Mouse (Mus musculus): Measurements from ENCODE around the gene Ndufa10. TPM values are rescaled to one million over a fixed set of nuclear protein-coding genes. Genes with fewer than 3 reads are reported as not detected.

Gene Ndufa10
- polyA plus RNA-seq, 1 experiment, result 171 TPM

DNA sequence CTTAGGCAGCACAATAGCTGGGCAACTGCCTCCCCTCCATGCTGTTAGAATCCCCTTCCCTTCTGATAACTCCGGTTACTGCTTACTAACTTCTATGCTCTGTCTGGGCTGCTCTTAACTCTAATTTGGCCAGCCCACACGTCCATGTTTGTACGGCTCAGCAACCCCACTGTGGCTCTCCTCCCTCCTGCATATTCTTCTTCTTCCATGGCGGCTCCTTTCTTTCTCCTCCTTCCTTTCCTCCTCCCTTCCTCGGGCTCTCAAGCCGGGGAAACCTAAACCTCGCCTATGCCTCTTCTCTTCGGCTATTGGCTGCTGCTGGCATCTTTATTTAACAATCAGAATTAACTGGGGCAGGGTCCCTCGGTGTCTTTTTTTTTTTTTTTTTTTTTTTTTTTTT is 40.9 kb downstream of the Ndufa10 start:
- TF ChIP-seq CTCF (IDR thresholded peaks at IDR 0.05; ENCODE audit: borderline replicate concordance, insufficient read depth, low read length) (no peak), POLR2A (IDR thresholded peaks at IDR 0.05; ENCODE audit: low read depth, low read length) (no peak)
- Histone ChIP-seq H3K4me3 (ENCODE audit: insufficient read depth, low read length) (no peak overlapping the region), H3K4me1 (ENCODE audit: control insufficient read depth, insufficient read depth, low read length) (no peaks in the 10 kb centered on the region), H3K27ac (ENCODE audit: insufficient read depth, low read length) (no peak overlapping the region)

GRCm38 (mm10) chr1:92432098-92432497 is 41.6 kb downstream of the Ndufa10 start:
- no peak overlapping the region for H3K27ac ChIP-seq (ENCODE audit: insufficient read depth, low read length)
- no peak overlapping the region for H3K4me3 ChIP-seq (ENCODE audit: insufficient read depth, low read length)
- TF ChIP-seq POLR2A (IDR thresholded peaks at IDR 0.05; ENCODE audit: low read depth, low read length) (no peak), CTCF (IDR thresholded peaks at IDR 0.05; ENCODE audit: borderline replicate concordance, insufficient read depth, low read length) (no peak)

DNA sequence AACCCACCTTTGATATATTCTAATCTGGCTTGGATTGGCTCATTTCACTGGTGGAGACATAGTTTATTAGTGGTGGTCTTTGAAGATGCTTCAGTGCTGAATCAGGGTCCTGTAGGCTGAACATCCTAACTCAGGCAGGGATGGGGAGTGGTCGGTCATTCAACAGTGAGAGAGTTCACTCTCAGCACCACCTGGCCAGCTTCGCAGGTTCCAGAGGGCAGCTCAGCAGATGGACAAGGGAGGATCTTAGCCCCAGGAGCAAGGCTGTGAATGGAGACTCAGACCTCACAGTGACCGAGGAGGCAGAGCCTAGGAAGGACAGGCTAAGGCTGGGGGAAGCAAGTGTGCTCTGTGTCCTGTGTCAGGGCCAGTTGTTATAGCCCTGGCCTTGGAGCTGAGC is 42.2 kb downstream of the Ndufa10 start:
- TF ChIP-seq POLR2A (IDR thresholded peaks at IDR 0.05; ENCODE audit: low read depth, low read length), result no peak
- no peak for TF ChIP-seq CTCF (IDR thresholded peaks at IDR 0.05; ENCODE audit: borderline replicate concordance, insufficient read depth, low read length)
- Histone ChIP-seq H3K27ac (ENCODE audit: insufficient read depth, low read length) (no peak overlapping the region), H3K4me1 (ENCODE audit: control insufficient read depth, insufficient read depth, low read length) (no peaks in the 10 kb centered on the region), H3K4me3 (ENCODE audit: insufficient read depth, low read length) (no peak overlapping the region)

More at GRCm38 (mm10) chr1:92432098-92432497, 41.6 kb downstream of the Ndufa10 start:
- no peaks in the 10 kb centered on the region for H3K4me1 ChIP-seq (ENCODE audit: control insufficient read depth, insufficient read depth, low read length)

DNA sequence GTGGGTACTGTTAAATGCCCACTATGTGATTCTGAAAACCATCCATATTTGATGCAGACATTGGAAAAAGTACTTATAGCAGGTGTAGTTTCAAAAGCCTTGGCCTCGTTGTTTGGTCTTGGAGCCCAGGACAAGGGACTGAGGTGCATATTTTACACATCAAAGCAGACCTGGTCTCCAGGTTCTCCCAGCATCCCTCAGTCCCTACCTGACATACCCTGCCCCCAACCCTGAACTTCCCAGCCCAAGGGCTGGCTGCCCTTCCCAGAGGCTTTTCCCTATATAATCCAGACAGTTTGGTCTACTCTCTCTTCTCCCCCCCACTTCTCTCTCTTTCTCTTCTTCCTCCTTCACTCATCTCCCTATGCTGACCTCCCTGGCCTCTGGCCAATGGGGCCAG is 42.7 kb downstream of the Ndufa10 start:
- Histone ChIP-seq H3K4me1 (ENCODE audit: control insufficient read depth, insufficient read depth, low read length) (no peaks in the 10 kb centered on the region), H3K4me3 (ENCODE audit: insufficient read depth, low read length) (no peak overlapping the region), H3K27ac (ENCODE audit: insufficient read depth, low read length) (no peak overlapping the region)
- TF ChIP-seq POLR2A (IDR thresholded peaks at IDR 0.05; ENCODE audit: low read depth, low read length) (no peak), CTCF (IDR thresholded peaks at IDR 0.05; ENCODE audit: borderline replicate concordance, insufficient read depth, low read length) (no peak)

GRCm38 (mm10) chr1:92424714-92425113 is 48.9 kb downstream of the Ndufa10 start:
- TF ChIP-seq POLR2A (IDR thresholded peaks at IDR 0.05; ENCODE audit: low read depth, low read length), result no peak
- TF ChIP-seq CTCF (IDR thresholded peaks at IDR 0.05; ENCODE audit: borderline replicate concordance, insufficient read depth, low read length), result no peak

DNA sequence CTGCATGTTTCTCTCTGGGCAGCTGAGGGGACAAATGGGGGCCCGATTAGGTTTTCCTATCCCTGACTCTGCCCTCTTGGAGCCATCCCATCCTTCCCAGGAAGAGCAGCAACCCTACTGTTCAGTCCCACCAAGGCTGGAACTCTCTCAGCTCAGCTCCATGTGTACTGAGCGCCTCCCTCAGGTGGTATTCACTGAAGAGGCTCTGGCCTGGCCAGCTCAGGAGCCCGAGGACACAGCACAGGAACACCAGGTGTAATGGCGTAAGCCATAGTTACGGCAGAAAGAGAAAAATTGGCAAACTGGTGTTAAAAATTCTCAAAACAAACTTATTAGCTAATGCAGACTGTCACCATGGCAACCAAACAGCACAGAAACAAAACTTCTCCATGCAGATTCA is 68.5 kb downstream of the Ndufa10 start:
- TF ChIP-seq CTCF (IDR thresholded peaks at IDR 0.05; ENCODE audit: borderline replicate concordance, insufficient read depth, low read length), result no peak
- TF ChIP-seq POLR2A (IDR thresholded peaks at IDR 0.05; ENCODE audit: low read depth, low read length), result no peak
- Histone ChIP-seq H3K4me3 (ENCODE audit: insufficient read depth, low read length) (no peak overlapping the region), H3K27ac (ENCODE audit: insufficient read depth, low read length) (no peak overlapping the region), H3K4me1 (ENCODE audit: control insufficient read depth, insufficient read depth, low read length) (no peaks in the 10 kb centered on the region)

More at GRCm38 (mm10) chr1:92424714-92425113, 48.9 kb downstream of the Ndufa10 start:
- H3K27ac ChIP-seq (ENCODE audit: insufficient read depth, low read length), result no peak overlapping the region
- H3K4me1 ChIP-seq (ENCODE audit: control insufficient read depth, insufficient read depth, low read length), result no peaks in the 10 kb centered on the region
- H3K4me3 ChIP-seq (ENCODE audit: insufficient read depth, low read length), result no peak overlapping the region

DNA sequence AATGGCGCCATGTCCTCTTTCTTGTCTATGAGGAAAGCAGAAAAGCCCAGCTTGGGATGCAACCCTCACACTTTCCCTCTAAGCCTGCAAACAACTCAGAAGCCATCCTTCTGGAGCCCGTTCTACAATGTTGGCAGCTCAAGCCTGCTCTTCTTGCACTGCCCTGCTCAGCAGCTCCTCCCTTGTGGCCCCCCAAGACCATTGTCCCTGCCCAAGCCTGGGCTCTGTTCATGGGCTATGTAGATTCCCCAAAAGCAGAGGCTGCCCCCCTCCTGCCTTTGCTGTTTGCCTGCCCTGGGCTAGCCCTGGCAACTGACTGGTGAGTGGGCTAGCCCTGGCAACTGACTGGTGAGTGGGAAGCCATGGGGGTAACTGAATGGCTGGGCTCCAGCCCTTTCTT is 73.1 kb downstream of the Ndufa10 start:
- Histone ChIP-seq H3K4me3 (ENCODE audit: insufficient read depth, low read length) (no peak overlapping the region), H3K27ac (ENCODE audit: insufficient read depth, low read length) (no peak overlapping the region), H3K4me1 (ENCODE audit: control insufficient read depth, insufficient read depth, low read length) (no peaks in the 10 kb centered on the region)
- no peak for TF ChIP-seq POLR2A (IDR thresholded peaks at IDR 0.05; ENCODE audit: low read depth, low read length)
- TF ChIP-seq CTCF (IDR thresholded peaks at IDR 0.05; ENCODE audit: borderline replicate concordance, insufficient read depth, low read length), result no peak

DNA sequence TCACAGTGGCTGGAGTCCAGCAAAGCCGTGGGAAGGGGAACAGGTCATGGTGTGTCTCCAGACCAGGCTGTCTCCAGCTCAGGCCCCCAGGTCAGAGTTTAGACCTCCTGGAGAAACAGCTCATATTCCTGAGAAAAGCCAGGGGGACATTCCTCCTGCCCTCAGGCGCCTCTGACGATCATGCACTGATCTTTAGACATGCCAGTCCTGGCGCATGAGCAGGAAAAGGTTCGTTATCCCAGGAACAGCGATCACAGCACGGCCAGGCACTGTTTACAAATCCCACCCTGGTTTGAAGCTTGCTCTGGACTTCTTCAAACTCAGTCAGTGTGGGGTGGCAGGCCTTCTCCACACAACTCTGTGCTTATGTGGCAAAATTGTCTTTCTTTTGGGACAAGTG is 75.1 kb downstream of the Ndufa10 start:
- Histone ChIP-seq H3K4me3 (ENCODE audit: insufficient read depth, low read length) (no peak overlapping the region), H3K27ac (ENCODE audit: insufficient read depth, low read length) (no peak overlapping the region), H3K4me1 (ENCODE audit: control insufficient read depth, insufficient read depth, low read length) (no peaks in the 10 kb centered on the region)
- TF ChIP-seq POLR2A (IDR thresholded peaks at IDR 0.05; ENCODE audit: low read depth, low read length) (no peak), CTCF (IDR thresholded peaks at IDR 0.05; ENCODE audit: borderline replicate concordance, insufficient read depth, low read length) (no peak)

DNA sequence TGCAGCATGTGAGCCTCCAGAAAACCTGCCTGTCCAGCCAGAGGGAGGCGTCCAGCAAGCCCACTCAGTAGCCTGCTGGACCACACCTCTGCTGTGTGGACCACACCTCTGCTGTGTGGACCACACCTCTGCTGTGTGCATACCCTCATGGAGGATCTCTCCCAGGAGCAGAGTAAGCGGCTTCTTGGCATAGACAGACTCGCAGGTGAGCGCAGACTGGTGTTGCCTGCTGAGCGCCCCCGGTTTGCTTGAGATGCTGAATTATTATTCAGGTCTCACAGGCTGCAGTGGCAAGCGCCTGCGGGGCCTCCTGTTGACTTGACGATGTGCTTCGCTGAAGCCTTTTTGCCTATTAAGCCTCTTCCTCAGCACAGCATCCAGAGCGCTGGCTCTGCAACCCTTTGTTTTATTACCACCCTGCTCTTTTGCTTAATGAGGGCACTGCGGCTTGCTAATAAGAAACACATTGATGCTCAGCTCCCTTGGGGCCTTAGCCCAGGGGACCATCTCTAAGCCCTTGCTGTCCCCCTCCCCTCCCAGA is 76.1 kb downstream of the Ndufa10 start:
- Histone ChIP-seq H3K4me3 (ENCODE audit: insufficient read depth, low read length) (no peak overlapping the region), H3K27ac (ENCODE audit: insufficient read depth, low read length) (no peak overlapping the region), H3K4me1 (ENCODE audit: control insufficient read depth, insufficient read depth, low read length) (no peaks in the 10 kb centered on the region)
- TF ChIP-seq CTCF (IDR thresholded peaks at IDR 0.05; ENCODE audit: borderline replicate concordance, insufficient read depth, low read length) (no peak), POLR2A (IDR thresholded peaks at IDR 0.05; ENCODE audit: low read depth, low read length) (no peak)

DNA sequence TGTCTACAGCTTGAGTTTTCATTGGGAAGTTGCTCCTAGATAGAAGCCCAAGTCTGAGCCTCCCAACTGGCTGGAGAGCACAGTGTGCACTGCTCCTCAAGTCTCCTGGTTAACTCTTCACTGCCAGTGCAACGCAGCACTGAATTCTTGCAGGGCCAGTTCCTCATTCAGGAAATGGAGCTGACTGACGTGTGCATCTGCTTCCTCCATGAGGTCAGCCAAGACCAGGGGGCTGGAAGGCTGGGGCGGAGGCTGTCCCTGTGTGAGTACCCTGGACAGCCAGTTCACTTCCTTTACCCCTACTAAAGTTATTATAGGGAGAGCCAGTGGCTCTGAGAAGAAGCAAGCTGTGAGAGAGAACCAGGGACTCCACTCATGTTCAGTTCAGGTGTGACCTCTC is 79.4 kb downstream of the Ndufa10 start:
- TF ChIP-seq CTCF (IDR thresholded peaks at IDR 0.05; ENCODE audit: borderline replicate concordance, insufficient read depth, low read length) (no peak), POLR2A (IDR thresholded peaks at IDR 0.05; ENCODE audit: low read depth, low read length) (no peak)
- Histone ChIP-seq H3K4me3 (ENCODE audit: insufficient read depth, low read length) (no peak overlapping the region), H3K27ac (ENCODE audit: insufficient read depth, low read length) (no peak overlapping the region), H3K4me1 (ENCODE audit: control insufficient read depth, insufficient read depth, low read length) (no peaks in the 10 kb centered on the region)

DNA sequence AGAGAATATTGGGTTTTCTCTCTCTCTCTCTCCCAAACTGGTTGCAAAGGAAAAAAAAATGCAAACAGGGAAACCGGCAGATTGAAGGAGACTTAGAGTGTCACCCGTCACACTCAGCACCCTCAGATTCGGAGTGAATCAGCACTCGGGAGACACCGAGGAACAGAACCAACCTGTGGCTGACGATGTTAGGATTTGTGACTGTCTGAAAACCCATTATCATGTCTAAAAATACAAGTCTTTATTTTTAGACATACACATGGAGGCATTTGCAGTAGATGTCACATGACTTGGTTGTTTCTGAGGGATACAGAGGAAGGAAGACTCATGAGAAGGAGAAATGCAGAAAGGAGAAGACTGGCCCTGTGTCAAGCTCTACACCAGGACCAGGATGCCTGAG is 80.5 kb downstream of the Ndufa10 start:
- Histone ChIP-seq H3K27ac (ENCODE audit: insufficient read depth, low read length) (no peak overlapping the region), H3K4me3 (ENCODE audit: insufficient read depth, low read length) (no peak overlapping the region), H3K4me1 (ENCODE audit: control insufficient read depth, insufficient read depth, low read length) (no peaks in the 10 kb centered on the region)
- no peak for TF ChIP-seq CTCF (IDR thresholded peaks at IDR 0.05; ENCODE audit: borderline replicate concordance, insufficient read depth, low read length)
- TF ChIP-seq POLR2A (IDR thresholded peaks at IDR 0.05; ENCODE audit: low read depth, low read length), result no peak

Other genes starting within 250 kb of the Ndufa10 start
- gene Olfr1416, start 11.3 kb upstream of the Ndufa10 start, polyA plus RNA-seq (2011; ENCODE audit: insufficient read length, low read depth, missing spikeins), result not detected in 2 replicates
- gene Olfr1415, start 22.2 kb upstream of the Ndufa10 start, polyA plus RNA-seq (2011; ENCODE audit: insufficient read length, low read depth, missing spikeins), result not detected in 2 replicates
- gene Olfr1414, start 44.8 kb upstream of the Ndufa10 start, polyA plus RNA-seq (2011; ENCODE audit: insufficient read length, low read depth, missing spikeins), result not detected in 2 replicates
- not detected in 2 replicates for gene Olfr1413, start 97.5 kb upstream of the Ndufa10 start, polyA plus RNA-seq (2011; ENCODE audit: insufficient read length, low read depth, missing spikeins)
- not detected in 2 replicates for gene Olfr1412, start 111.9 kb upstream of the Ndufa10 start, polyA plus RNA-seq (2011; ENCODE audit: insufficient read length, low read depth, missing spikeins)
- gene Olfr1411, start 120.6 kb upstream of the Ndufa10 start, polyA plus RNA-seq (2011; ENCODE audit: insufficient read length, low read depth, missing spikeins), result not detected in 2 replicates
- gene Olfr1410, start 131.9 kb upstream of the Ndufa10 start, polyA plus RNA-seq (2011; ENCODE audit: insufficient read length, low read depth, missing spikeins), result not detected in 2 replicates
- gene Olfr12, start 143.9 kb upstream of the Ndufa10 start, polyA plus RNA-seq (2011; ENCODE audit: insufficient read length, low read depth, missing spikeins), result not detected in 2 replicates
- gene Cops9, start 168.1 kb upstream of the Ndufa10 start, polyA plus RNA-seq (2011; ENCODE audit: insufficient read length, low read depth, missing spikeins), result 188 and 227 TPM in 2 replicates
- not detected in 2 replicates for gene Otos, start 175.0 kb upstream of the Ndufa10 start, polyA plus RNA-seq (2011; ENCODE audit: insufficient read length, low read depth, missing spikeins)

All from embryonic fibroblast, embryonic 13.5 days (primary cell).